Mouse (Mus musculus) G1E (cell line): ENCODE measurements around the gene Noct. TPM values are rescaled to one million over a fixed set of nuclear protein-coding genes. Genes with fewer than 3 reads are reported as not detected.

Experiments
- ATAC-seq: 2 replicates; pipeline ENCODE4 v1.8.0; 2016; ENCODE audit warnings: mild to moderate bottlenecking; ENCODE audit not compliant: insufficient number of reproducible peaks, poor library complexity, low FRiP score, severe bottlenecking; ENCODE audit errors: extremely low read depth
- DNase-seq: peaks from one replicate; pipeline ENCODE4 v3.0.0; 2012; ENCODE audit warnings: low spot score
- H3K27me3 ChIP-seq: 2 replicates; pipeline ENCODE4 v1.6.1; 2012; ENCODE audit warnings: mild to moderate bottlenecking, low read length, inconsistent platforms; ENCODE audit not compliant: insufficient read depth
- H3K36me3 ChIP-seq: replicated peaks from 2 replicates; pipeline ENCODE3; 2012; ENCODE audit warnings: mild to moderate bottlenecking, inconsistent platforms
- H3K4me1 ChIP-seq: 2 replicates; pipeline ENCODE4 v1.6.1; 2012; ENCODE audit warnings: low read depth, low read length, inconsistent platforms, mixed read lengths; ENCODE audit not compliant: insufficient read depth
- H3K4me3 ChIP-seq: 2 replicates; pipeline ENCODE4 v1.5.1; 2012; ENCODE audit warnings: low read depth, mild to moderate bottlenecking, inconsistent platforms, low read length, moderate library complexity, mixed read lengths
- H3K9me3 ChIP-seq: replicated peaks from 2 replicates; pipeline ENCODE4 v1.6.1; 2012; ENCODE audit warnings: inconsistent platforms
- CTCF ChIP-seq: IDR thresholded peaks from 2 replicates; pipeline ENCODE4 v1.5.1; 2012; ENCODE audit warnings: low read depth, low read length, inconsistent platforms, mixed read lengths
- GATA1 ChIP-seq: IDR thresholded peaks from 2 replicates; pipeline ENCODE4 v1.6.1; 2012; ENCODE audit warnings: borderline replicate concordance, low read length, inconsistent platforms, mixed read lengths
- GATA2 ChIP-seq: IDR thresholded peaks from 2 replicates; pipeline ENCODE4 v1.6.1; 2012; ENCODE audit warnings: low read depth, low read length, inconsistent platforms, borderline replicate concordance
- POLR2AphosphoS5 ChIP-seq: IDR thresholded peaks from 2 replicates; pipeline ENCODE4 v1.6.1; 2012; ENCODE audit warnings: low read depth, low read length, inconsistent platforms; ENCODE audit not compliant: insufficient replicate concordance
- TAL1 ChIP-seq: conservative IDR thresholded peaks from 2 replicates; pipeline ENCODE4 v1.6.1; 2012; ENCODE audit warnings: low read depth, low read length, inconsistent platforms, mixed read lengths
- polyA plus RNA-seq: library from polyadenylated mRNA; stranded (reverse); fragments of >175 nt; gene quantifications from 2 replicates; pipeline ENCODE4 v1.2.3, GENCODE M21; 2012
- total RNA-seq, 2 experiments: library from RNA; stranded (forward) in 1 of 2; stranded (reverse) in 1 of 2; fragments of 200-1000 nt in 1 of 2; fragments of >200 nt in 1 of 2; fragmentation: Nextera tagmentation in 1 of 2; gene quantifications; 2 replicates each; pipeline ENCODE4 v1.2.3; 2014 to 2017

The Noct gene
- total and polyA plus RNA-seq, 3 experiments: 11.7 to 27.5 (median 18.5) TPM

DNA sequence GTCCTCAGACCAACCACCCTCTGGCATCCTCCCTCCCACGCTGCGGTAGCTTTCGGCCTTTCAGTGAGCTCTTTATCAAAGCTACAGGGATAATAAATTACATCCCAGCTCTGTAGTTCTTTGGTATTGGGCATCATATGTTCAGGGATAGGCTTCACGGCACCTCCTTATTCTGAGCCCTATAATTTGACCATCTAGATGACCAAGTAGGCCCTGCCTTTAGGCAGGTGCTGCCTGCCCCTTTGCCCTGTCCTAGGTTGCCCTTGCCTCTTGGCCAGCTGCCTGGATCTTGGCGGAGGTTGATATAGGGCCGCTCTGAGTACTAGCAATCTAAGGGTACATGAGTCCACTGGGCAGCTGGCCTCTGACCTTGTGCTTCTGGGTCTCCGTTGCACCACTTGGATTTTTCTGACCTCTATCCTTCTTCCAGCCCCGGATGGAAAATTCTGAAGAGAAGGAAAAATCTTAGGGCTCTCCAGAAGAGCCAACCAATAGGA, 21.7 kb upstream of the Noct start:
- H3K9me3 ChIP-seq: peaks cover 9% of the 10 kb centered on the region
- H3K4me1 ChIP-seq: no peaks in the 10 kb centered on the region
- no peak overlapping the region for H3K4me3 ChIP-seq
- peaks cover 17% of the 10 kb centered on the region for H3K27me3 ChIP-seq
- DNase-seq (no peak), ATAC-seq (no peak)
- no peaks in the 10 kb centered on the region for H3K36me3 ChIP-seq
- TF ChIP-seq GATA2 (no peak), CTCF (no peak), POLR2AphosphoS5 (no peak), TAL1 (no peak), GATA1 (no peak)

DNA sequence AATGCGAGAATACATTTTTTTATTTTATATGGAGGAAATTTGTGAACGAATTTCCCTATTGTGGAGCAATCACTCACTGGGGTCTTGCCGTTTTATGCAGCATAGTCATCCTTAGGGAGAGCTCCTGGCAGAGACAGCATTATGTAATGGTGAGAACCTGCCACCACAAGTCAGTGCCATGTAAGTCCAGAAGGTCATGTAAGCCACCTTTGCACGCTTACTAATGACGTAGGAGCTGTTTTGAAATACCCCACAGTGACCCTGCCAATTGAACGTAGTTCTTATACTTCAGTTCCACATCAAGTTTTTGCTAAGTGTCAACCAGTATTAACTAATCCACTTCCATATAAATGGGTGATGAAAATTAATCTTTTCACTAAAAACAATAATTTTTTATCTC, 20.3 kb upstream of the Noct start:
- H3K4me1 ChIP-seq: peaks cover 4% of the 10 kb centered on the region; the same call in 1 of the 2 replicates
- no peaks in the 10 kb centered on the region for H3K36me3 ChIP-seq
- no peak for TF ChIP-seq CTCF
- no peak for TF ChIP-seq GATA1
- no peak for TF ChIP-seq POLR2AphosphoS5
- TF ChIP-seq TAL1: no peak
- no peak for TF ChIP-seq GATA2
- ATAC-seq: no peak
- peaks cover 9% of the 10 kb centered on the region for H3K9me3 ChIP-seq
- no peak for DNase-seq
- peaks cover 21% of the 10 kb centered on the region for H3K27me3 ChIP-seq
- H3K4me3 ChIP-seq: no peak overlapping the region

DNA sequence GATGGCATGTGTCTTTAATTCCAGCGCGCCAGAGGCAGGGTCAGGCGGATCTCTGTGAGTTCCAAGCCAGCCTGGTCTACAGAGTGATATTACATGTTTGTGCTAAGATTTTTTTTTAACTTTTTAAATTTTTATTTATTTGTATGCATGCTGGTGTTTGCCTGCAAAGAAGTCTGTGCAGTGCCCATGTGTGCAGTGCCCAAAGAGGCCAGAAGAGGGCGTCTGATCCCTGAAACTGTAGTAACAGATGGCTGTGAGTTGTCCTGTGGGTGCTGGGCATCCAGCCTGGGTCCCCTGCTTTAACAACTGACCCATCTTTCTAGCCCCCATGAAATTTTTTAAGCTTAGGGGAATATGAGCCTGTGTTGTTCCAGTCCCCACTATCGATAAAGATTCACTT, 19.8 kb upstream of the Noct start:
- H3K36me3 ChIP-seq: no peaks in the 10 kb centered on the region
- ATAC-seq: no peak
- no peak for TF ChIP-seq GATA1
- no peak for TF ChIP-seq GATA2
- TF ChIP-seq POLR2AphosphoS5: no peak
- TF ChIP-seq CTCF: no peak
- no peak for TF ChIP-seq TAL1
- DNase-seq: no peak
- peaks cover 21% of the 10 kb centered on the region for H3K27me3 ChIP-seq
- H3K4me1 ChIP-seq: peaks cover 4% of the 10 kb centered on the region; the same call in 1 of the 2 replicates
- H3K4me3 ChIP-seq: no peak overlapping the region
- H3K9me3 ChIP-seq: peaks cover 9% of the 10 kb centered on the region

DNA sequence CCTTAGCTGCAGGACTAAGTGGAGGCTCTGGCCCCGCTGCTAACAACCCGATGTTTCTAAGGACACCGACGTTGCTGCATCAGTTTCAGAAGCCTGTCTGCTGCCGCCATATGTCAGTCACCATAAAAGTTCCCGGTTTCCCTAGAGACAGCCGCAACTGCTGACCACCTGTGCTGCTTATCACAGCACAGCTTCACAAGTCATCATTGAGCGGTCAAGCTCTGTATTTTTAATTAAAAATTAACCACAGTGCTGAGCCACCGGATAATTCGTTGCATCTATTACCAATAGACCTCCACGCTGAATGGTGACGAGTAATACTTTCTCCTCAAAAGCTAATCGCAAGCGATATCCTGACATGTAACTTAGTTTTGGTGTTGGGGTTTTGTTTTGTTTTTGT, 19.4 kb upstream of the Noct start:
- Histone ChIP-seq H3K36me3 (no peaks in the 10 kb centered on the region), H3K9me3 (peaks cover 9% of the 10 kb centered on the region), H3K4me3 (no peak overlapping the region), H3K27me3 (peaks cover 21% of the 10 kb centered on the region), H3K4me1 (peaks cover 4% of the 10 kb centered on the region; the same call in 1 of the 2 replicates)
- ATAC-seq: no peak
- DNase-seq: no peak
- TF ChIP-seq TAL1: no peak
- no peak for TF ChIP-seq GATA2
- TF ChIP-seq GATA1: no peak
- no peak for TF ChIP-seq POLR2AphosphoS5
- no peak for TF ChIP-seq CTCF

DNA sequence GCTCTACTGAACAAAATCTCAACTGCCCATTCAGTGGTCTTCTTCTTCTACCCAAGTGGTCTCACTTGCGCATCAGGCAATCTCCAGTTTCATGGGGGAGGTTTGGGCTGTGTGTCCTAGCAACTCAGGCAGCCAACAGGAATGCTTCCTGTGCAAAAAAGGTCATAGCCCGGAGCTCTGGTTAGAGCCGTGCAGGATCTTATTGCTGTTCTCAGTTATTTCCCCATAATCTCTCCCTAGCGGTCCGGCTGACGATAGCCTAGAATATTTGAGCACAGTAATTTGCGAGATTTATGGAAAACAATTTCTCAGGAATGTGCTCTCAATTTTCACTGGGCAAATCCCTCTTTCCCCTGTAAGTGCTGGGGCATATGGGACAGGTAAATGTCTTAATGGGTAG, 17.7 kb upstream of the Noct start:
- DNase-seq: no peak
- no peak for TF ChIP-seq TAL1
- no peak for TF ChIP-seq CTCF
- no peak for TF ChIP-seq POLR2AphosphoS5
- no peak for TF ChIP-seq GATA2
- no peak for TF ChIP-seq GATA1
- Histone ChIP-seq H3K27me3 (peaks cover 21% of the 10 kb centered on the region), H3K9me3 (0 out of 2 replicates have a peak, but pooled peaks cover 4% of the 10 kb centered on the region), H3K36me3 (no peaks in the 10 kb centered on the region), H3K4me3 (no peak overlapping the region), H3K4me1 (peaks cover 7% of the 10 kb centered on the region; the same call in 1 of the 2 replicates)
- no peak for ATAC-seq

DNA sequence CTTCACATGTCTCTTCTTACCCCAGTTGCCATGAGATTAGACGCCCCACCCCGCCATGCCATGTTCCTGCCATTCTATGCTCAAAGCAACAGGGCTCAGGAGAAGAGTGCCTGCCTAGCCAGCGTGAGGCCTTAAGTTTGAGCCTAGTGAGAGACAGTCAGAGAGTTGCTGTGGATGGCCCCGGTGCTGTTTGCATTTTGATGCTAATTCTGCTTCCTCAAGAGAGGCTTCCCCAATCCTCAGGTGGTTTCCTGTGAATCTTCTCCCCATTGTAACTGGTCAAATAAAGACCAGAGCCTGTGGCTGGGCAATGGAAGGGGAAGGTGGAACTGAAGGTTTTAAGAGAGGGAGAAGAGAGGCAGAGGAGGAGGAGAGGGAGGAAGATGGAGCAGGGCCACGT, 15.6 kb upstream of the Noct start:
- Histone ChIP-seq H3K27me3 (peaks cover 16% of the 10 kb centered on the region), H3K4me3 (no peak overlapping the region), H3K36me3 (no peaks in the 10 kb centered on the region), H3K4me1 (peaks cover 7% of the 10 kb centered on the region), H3K9me3 (0 out of 2 replicates have a peak, but pooled peaks cover 4% of the 10 kb centered on the region)
- no peak for ATAC-seq
- TF ChIP-seq GATA1: no peak
- no peak for TF ChIP-seq CTCF
- no peak for TF ChIP-seq GATA2
- TF ChIP-seq POLR2AphosphoS5: no peak
- TF ChIP-seq TAL1: no peak
- DNase-seq: no peak
